In the genomic region with DNA sequence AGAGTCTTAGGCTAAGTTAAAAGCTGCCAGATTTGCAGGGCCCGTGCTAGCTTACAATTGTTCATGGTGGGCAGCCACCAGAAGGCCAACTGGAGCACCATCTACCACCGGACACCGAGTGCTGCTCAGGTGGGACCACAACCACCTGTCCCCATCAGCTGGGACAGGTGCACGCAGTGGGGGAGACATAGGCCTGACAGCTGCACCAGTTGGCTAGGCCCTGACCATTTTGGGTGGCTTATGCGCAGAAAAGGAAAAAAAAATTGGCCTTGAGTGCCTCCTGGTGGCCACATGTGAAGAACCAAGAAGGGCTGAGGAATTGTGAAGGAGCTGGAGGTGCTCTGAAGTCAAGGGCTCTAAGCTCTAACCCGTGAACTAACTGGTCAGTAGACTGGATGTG, we compare ENCODE assay signal across 8 mouse cellular contexts. TPM values are rescaled to one million over a fixed set of nuclear protein-coding genes. Genes with fewer than 3 reads are reported as not detected.
DNase-seq lines count a peak whose midpoint lies in the region; ATAC-seq and TF ChIP-seq lines count a peak whose summit lies in the region.

No protein-coding gene starts in this region.

- 18% methylated on average over 6 of the region's 6 CpGs for WGBS in hindbrain, embryonic 16.5 days

- no peak overlapping the region for H3K9ac ChIP-seq in ES-E14 (ENCODE audit: insufficient read depth, low read depth, low read length, poor library complexity, severe bottlenecking)
- H3K9ac ChIP-seq in hindbrain, embryonic 16.5 days (ENCODE audit: low read depth, low read length): no peak overlapping the region

- in situ Hi-C loops in ES-E14 (cut with MboI; ENCODE audit: low sequenced_read_pairs in 2 of 2, unreplicated experiment in 2 of 2): no loop called here

- ATAC-seq in hindbrain, embryonic 16.5 days: no peak

- H3K4me3 ChIP-seq in ES-E14 (ENCODE audit: insufficient read depth in 1 of 2, low read depth in 1 of 2, low read length in 2 of 2, poor library complexity in 1 of 2, severe bottlenecking in 1 of 2): no peak overlapping the region
- no peak overlapping the region for H3K4me3 ChIP-seq in hindbrain, embryonic 16.5 days (ENCODE audit: low read length)

- H3K36me3 ChIP-seq in ES-E14 (ENCODE audit: control insufficient read depth, insufficient read depth, low read length, poor library complexity, severe bottlenecking): no peaks in the 10 kb centered on the region
- H3K36me3 ChIP-seq in hindbrain, embryonic 16.5 days (ENCODE audit: control insufficient read depth, insufficient read depth, low read length): no peaks in the 10 kb centered on the region

- H3K27ac ChIP-seq in ES-E14 (ENCODE audit: insufficient read depth, low read depth, low read length, poor library complexity, severe bottlenecking): no peak overlapping the region
- peak overlapping the region; percentile 83 for H3K27ac ChIP-seq in hindbrain, embryonic 16.5 days (ENCODE audit: low read depth, low read length)

- peaks cover 4 to 32% of the 10 kb centered on the region in 2 experiments; a peak in 3 of 4 replicates for H3K4me1 ChIP-seq in ES-E14 (ENCODE audit: control insufficient read depth in 2 of 2, insufficient read depth in 2 of 2, low read length in 2 of 2, poor library complexity in 1 of 2)
- peaks cover 44% of the 10 kb centered on the region for H3K4me1 ChIP-seq in hindbrain, embryonic 16.5 days (ENCODE audit: control insufficient read depth, insufficient read depth, low read depth, low read length)

- H3K27me3 ChIP-seq in hindbrain, embryonic 16.5 days (replicated peaks; ENCODE audit: control insufficient read depth, insufficient read depth, low read length): no peaks in the 10 kb centered on the region

- DNase-seq in 416B (ENCODE audit: low read depth) (peak; percentile 77), ES-E14 (ENCODE audit: low read depth, low spot score) (peak; percentile 75), liver (peak; percentile 59)
- peak; percentile 90 for DNase-seq in cerebellum, adult 9-10 months
- peak; percentile 59 to 71 for DNase-seq in frontal cortex, postnatal 25 days (ENCODE audit: low spot score in 2 of 2)
- DNase-seq in monocyte, adult 2 months (ENCODE audit: low read depth in 1 of 2, low spot score in 2 of 2): peak; percentile 20 to 52
- DNase-seq in testis, postnatal 10 days (ENCODE audit: low spot score): peak; percentile 79

- no peak overlapping the region for H3K4me2 ChIP-seq in hindbrain, embryonic 16.5 days (ENCODE audit: low read length)

- H3K9me3 ChIP-seq in ES-E14 (ENCODE audit: control insufficient read depth, insufficient read depth, low read depth, low read length): no peaks in the 10 kb centered on the region
- no peaks in the 10 kb centered on the region for H3K9me3 ChIP-seq in hindbrain, embryonic 16.5 days (ENCODE audit: control insufficient read depth, low read length)

TF ChIP-seq in ES-E14, 5 proteins besides CTCF, POLR2A, EP300 and RAD21:
- peak; percentile 70; the same call in 1 of the 2 replicates for TF ChIP-seq ZC3H11A (IDR thresholded peaks at IDR 0.05; ENCODE audit: borderline replicate concordance, low read depth, low read length)
- peak; percentile 88 for TF ChIP-seq ZNF384 (IDR thresholded peaks at IDR 0.05; ENCODE audit: low read depth, low read length)
- no peak for TF ChIP-seq MAFK (IDR thresholded peaks at IDR 0.05; ENCODE audit: insufficient read depth, low read depth, low read length)

RNA-seq across cellular contexts. Expression of a gene that starts 16.8 kb away (rescaled TPM):
- total RNA-seq in ES-E14 (2012; rRNA removed): 9.7 and 14.8 TPM in 2 replicates
- 65.3 and 65.7 TPM in 2 replicates for polyA plus RNA-seq in hindbrain, embryonic 16.5 days (2015; fragmentation: Nextera tagmentation; extraction: Ambion mirVana)

RNA-seq across cellular contexts. Expression of a gene that starts 16.8 kb away (rescaled TPM):
- 14.4 and 15.2 TPM in 2 replicates for total RNA-seq in ES-E14 (2012; rRNA removed)
- 52.9 and 54.7 TPM in 2 replicates for polyA plus RNA-seq in hindbrain, embryonic 16.5 days (2015; fragmentation: Nextera tagmentation; extraction: Ambion mirVana)

RNA-seq across cellular contexts. Expression of a gene that starts 18.3 kb away (rescaled TPM):
- 32.6 and 33.7 TPM in 2 replicates for total RNA-seq in ES-E14 (2012; rRNA removed)
- polyA plus RNA-seq in hindbrain, embryonic 16.5 days (2015; fragmentation: Nextera tagmentation; extraction: Ambion mirVana): 8.8 and 11.1 TPM in 2 replicates

RNA-seq across cellular contexts. Expression of a gene that starts 24.1 kb away (rescaled TPM):
- 333 and 353 TPM in 2 replicates for total RNA-seq in ES-E14 (2012; rRNA removed)
- 1,949 and 2,238 TPM in 2 replicates for polyA plus RNA-seq in hindbrain, embryonic 16.5 days (2015; fragmentation: Nextera tagmentation; extraction: Ambion mirVana)

Comparison
In these comparisons a context has a peak if more than half of its experiments do, and no peak if none do; other contexts are left out.
1. DNase-seq: peak in every context shown above with its lines; median percentile 90 in cerebellum, adult 9-10 months; 79 in testis, postnatal 10 days; 77 in 416B; 75 in ES-E14; 65 in frontal cortex, postnatal 25 days; 59 in liver; 36 in monocyte, adult 2 months.